Mouse (Mus musculus) layer of hippocampus, adult 6 months (tissue): ENCODE results near the gene Cnksr3. TPM values are rescaled to one million over a fixed set of nuclear protein-coding genes. Genes with fewer than 3 reads are reported as not detected.

ENCODE experiments used
- long read RNA-seq, 2 experiments: library from polyadenylated mRNA; unstranded; transcript quantifications; one replicate each; pipeline ENCODE4 v2.0.0; 2019 to 2020
- polyA plus RNA-seq: library from polyadenylated mRNA; unstranded; fragments of <200 nt; fragmentation: Nextera tagmentation; gene quantifications from 2 replicates; pipeline ENCODE4 v1.2.3, GENCODE M21; 2021

Gene Cnksr3
- polyA plus RNA-seq = 0.70 and 0.88 TPM in 2 replicates
- long read RNA-seq, experiment 1, partial matches to known transcripts = 2 of 2 reads
- long read RNA-seq, experiment 1, other reads (novel, unspliced or antisense) = 0 of 2 reads
- long read RNA-seq, experiment 2, transcript Cnksr3-201 (13 exons, 3,447 nt) = major isoform, 9 of 9 reads
- long read RNA-seq, experiment 2, partial matches to known transcripts = 0 of 9 reads
- long read RNA-seq, experiment 2, other reads (novel, unspliced or antisense) = 0 of 9 reads

DNA sequence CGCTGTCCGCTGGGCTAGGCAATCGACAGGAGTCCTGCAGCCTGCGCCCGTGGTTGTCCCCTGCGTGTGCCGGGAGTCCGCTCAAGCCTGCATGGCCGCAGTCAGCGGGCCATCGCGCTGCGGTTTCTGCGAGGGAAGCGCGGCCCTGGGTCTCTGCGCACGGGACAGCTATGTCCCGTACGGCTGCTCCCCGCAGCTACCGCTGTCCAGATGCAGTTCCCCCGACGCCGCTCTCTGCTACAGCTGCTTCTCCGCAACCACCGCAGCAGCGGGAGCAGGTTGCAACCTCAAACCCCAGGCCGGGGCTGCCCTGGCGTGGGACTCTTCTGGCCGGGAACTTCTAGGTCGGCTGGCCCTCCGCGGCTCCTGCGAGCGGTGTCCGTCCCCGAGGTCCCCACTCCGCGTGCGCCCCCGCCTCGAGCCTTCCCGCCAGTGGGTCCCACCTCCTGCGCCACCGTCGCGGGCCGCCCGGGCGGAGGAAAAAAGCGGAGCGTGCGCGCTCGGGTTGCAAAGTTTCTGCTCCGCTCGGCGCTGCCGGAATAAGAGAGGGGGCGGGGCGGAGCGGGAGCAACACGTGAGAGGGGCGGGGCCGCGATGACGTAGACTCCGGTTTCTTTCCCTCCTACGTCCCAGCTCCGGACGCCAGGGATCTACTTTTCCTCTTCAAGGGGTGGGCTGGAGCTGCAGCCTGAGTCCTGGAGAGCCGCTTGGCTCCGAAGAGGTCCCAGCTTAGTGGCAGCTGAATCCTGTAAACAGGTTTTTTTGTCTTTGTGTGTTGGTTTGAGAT, at the start of gene Cnksr3:
TSS of gene Cnksr3 (minus strand) at position 542 of the 787 bp plus-strand sequence.

Other genes starting within 250 kb of the Cnksr3 start
- 3.6 and 5.6 TPM in 2 replicates for gene Ipcef1, start 159.8 kb downstream of the Cnksr3 start, polyA plus RNA-seq